Mouse (Mus musculus): ENCODE measurements around the gene Plet1.

DNA sequence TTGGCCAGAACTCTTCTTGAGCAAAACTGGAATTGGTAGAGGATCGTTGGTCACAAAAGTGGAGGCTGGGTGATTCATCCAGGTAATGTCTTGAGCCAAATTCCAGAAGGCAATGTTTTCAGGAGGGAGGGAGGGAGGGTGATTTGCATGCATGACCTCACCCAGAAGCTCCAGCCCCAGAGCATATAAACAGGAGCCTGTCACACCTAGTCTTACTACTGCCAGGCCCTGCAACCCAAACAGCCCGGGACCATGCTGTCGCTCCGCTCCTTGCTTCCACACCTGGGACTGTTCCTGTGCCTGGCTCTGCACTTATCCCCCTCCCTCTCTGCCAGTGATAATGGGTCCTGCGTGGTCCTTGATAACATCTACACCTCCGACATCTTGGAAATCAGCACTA, at the start of gene Plet1:
- TF ChIP-seq POLR2A (IDR thresholded peaks at IDR 0.05; ENCODE audit: control insufficient read depth, extremely low read depth, insufficient read depth, low read length, poor library complexity) (no peak), CTCF (IDR thresholded peaks at IDR 0.05; ENCODE audit: borderline replicate concordance, control insufficient read depth, extremely low read depth, insufficient read depth, low read length, poor library complexity) (no peak)

All from thymus, adult 2 months (tissue).